Mouse (Mus musculus): ENCODE results near the gene Cyp2ab1.

DNA sequence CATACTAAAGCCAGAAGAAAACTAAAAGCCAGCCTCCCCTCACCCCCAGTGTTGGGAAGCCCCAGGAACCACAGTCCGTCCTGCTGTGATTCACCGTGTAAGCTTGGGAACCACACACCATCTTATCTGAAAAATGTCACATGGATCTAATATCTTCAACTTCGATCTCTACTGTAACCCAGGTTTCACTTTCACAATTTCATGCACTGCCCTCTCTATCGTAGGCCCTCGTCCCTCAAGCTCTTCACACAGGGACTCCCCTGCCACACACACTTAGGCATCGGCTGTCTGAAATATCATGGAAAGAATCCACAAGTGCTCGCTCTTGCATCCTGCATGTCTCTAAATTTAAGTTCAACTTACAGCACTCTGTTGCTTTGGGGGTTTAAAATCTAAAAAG, 60.1 kb downstream of the Cyp2ab1 start:
- TF ChIP-seq CTCF (IDR thresholded peaks at IDR 0.05; ENCODE audit: extremely low read depth, insufficient read depth, insufficient read length, insufficient replicate concordance), result no peak
- no peak for TF ChIP-seq POLR2A (IDR thresholded peaks at IDR 0.05; ENCODE audit: low read depth, low read length)
